Mouse (Mus musculus) adrenal gland, postnatal 36 days (tissue): ENCODE measurements around the gene Hoxc13. TPM values are rescaled to one million over a fixed set of nuclear protein-coding genes. Genes with fewer than 3 reads are reported as not detected.
A peak's percentile ranks its signal among the peaks of the same experiment; 100 is the strongest.

Experiments used
- DNase-seq, 2 experiments: peaks; one replicate each; pipeline ENCODE4 v3.0.0; 2021; ENCODE audit warnings: mixed read lengths in 1 of 2
- long read RNA-seq, 2 experiments: library from polyadenylated mRNA; stranded (forward); transcript quantifications; one replicate each; pipeline ENCODE4 v2.0.0; 2021; ENCODE audit warnings: borderline sequencing depth in 2 of 2
- total RNA-seq, 2 experiments: library from RNA; stranded (reverse); gene quantifications; 2 replicates each; pipeline ENCODE4 v1.2.3; 2021

The Hoxc13 gene
- total RNA-seq = not detected
- long read RNA-seq, experiment 1 = 0 reads
- long read RNA-seq, experiment 2 = 0 reads

- DNase-seq = no peak
These were observed at the start of gene Hoxc13 for GRCm38 (mm10) chr15:102921053-102922011. Gene Hoxc13 (plus strand): TSS chr15:102921103.

- no peak for DNase-seq
These were observed 35.1 kb upstream of the Hoxc13 start for GRCm38 (mm10) chr15:102885803-102886202.

GRCm38 (mm10) chr15:102895115-102895514 is 25.8 kb upstream of the Hoxc13 start:
- DNase-seq = no peak

DNA sequence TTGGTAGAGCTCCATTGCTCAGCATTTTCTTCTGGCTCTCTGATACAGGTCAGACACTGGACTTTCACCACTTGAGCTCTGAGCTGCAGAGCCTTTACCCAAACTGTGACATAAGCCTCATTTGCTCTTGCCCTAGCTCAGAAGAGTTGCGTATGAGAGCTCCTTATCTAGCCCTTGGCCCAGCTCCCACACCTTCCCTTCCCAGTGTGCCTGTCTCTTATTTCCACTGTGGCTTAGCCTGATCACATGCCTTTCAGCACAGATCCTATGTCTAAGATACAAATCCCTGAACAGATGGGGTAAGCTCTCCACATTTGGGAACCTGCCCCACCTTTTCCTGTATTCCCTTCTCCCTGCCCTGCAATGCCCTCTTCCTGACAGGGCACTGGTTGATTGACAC is 16.0 kb upstream of the Hoxc13 start:
- DNase-seq = no peak

GRCm38 (mm10) chr15:102909536-102909935 is 11.4 kb upstream of the Hoxc13 start:
- DNase-seq = no peak

GRCm38 (mm10) chr15:102910038-102910437 is 10.9 kb upstream of the Hoxc13 start:
- no peak for DNase-seq

DNA sequence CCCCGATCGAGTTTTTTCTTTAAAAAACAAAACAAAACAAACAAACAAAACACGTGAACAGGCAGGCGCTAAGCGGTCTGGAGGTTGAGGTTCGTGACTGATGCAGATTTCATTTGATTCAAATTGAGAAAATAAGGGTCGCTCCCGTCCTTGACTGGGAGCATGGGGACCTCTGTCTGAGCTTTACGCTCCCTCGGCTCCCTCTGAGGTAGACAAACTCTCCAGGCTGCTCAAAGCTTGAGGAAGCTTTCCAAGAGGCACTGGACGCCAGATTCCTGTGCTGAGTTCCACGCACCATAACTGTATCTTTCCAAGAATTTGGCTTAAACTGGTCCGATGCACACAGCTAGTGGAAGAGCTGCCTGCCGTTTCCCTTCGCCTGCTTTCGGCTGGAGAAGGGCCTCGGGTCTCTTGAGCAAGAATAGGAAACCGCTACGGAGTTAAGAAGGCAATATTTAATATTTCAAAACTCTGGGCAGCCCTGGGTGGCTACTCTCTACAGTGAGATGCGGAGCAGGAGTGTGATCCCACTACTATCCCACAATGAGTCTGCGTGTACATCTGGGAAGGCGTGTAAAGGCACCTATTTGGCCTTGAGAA is 10.3 kb upstream of the Hoxc13 start:
- DNase-seq = no peak

GRCm38 (mm10) chr15:102913038-102913585 is 7.8 kb upstream of the Hoxc13 start:
- no peak for DNase-seq

DNA sequence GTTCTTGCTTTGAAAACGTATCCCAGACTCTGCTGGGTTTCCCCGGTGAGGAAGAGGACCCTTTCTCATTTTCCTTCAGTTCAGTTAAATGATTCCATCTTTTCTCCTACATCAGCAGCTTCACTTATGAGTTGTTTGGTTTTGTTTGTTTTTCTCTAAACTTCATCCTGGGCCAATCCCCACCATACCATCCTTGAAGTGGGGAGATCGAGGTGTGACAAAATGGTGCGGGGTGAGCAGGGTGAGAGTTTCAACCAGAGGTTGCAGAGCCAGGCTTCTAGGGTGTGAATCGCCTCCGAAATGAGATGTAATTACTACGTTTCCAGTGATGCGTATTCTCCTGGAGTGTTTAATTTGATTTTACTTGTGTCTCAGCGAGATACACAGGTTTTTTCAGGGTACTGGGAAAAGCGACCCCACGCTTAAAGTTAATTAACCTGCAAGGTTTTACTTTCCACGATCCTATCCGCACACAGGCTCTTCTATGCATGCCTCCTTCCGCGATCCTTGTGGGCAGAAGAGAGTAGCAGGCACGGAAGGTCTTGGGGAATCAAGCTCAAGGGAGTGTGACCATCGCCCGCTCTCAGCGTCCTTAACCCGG is 2.8 kb upstream of the Hoxc13 start:
- no peak for DNase-seq

DNA sequence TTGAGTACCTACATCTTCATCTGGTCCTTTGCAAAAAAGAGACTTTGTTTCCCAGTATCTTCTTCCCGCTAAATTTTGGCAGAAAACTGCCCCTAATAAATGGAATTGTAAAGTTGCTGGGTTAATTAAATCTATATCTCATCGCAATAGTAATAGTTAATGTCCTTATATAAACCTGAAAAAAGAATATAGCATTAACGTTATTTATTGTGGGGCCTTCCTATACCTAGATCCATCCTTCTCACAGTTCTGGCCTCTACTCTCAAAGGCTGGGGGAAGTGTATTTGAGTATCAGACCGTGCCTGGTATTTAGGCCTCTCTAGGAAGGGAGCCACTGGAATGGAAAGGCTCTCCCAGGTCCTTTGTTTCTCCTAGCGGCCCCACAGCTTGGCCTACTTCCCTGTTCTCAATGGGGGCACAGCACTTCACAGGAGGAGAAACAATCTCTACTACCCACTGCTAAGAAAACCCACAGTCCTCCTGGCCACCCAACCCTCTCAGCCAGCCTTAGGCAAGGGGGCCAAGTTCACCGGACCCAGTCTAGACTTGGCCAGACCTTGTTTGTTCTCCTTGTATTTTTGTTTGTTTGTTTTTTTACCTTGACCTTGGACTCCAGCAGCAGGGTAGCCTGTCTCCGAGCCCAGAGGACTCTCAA is 2.2 kb upstream of the Hoxc13 start:
- no peak for DNase-seq

- no peak for DNase-seq
These were observed 1.3 kb upstream of the Hoxc13 start for GRCm38 (mm10) chr15:102919336-102920180.

DNA sequence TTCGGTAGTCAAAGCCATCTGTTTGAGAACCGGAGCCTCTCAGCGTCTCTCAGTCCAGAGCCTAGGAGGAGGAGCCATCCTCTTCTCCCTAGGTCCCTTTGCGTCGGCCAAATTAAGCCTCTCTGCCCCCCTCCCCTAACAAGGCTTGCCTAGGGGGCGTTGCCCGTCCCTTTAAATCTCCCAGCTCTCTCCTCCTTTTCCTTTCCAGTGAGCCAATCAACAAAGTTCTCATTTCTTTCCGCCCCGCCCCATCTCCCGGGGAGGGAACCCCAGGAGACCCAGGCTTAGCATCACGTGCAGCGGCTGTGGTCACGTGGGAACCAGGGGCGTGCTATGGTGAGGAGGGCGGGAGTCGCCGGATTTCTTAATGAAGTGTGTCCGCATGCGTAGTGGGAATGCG is 284 bp upstream of the Hoxc13 start:
- DNase-seq = peak; percentile 46 to 50

GRCm38 (mm10) chr15:102922012-102922362 is 1.1 kb downstream of the Hoxc13 start:
- peak in 1 of 2 experiments; percentile 12 for DNase-seq

DNA sequence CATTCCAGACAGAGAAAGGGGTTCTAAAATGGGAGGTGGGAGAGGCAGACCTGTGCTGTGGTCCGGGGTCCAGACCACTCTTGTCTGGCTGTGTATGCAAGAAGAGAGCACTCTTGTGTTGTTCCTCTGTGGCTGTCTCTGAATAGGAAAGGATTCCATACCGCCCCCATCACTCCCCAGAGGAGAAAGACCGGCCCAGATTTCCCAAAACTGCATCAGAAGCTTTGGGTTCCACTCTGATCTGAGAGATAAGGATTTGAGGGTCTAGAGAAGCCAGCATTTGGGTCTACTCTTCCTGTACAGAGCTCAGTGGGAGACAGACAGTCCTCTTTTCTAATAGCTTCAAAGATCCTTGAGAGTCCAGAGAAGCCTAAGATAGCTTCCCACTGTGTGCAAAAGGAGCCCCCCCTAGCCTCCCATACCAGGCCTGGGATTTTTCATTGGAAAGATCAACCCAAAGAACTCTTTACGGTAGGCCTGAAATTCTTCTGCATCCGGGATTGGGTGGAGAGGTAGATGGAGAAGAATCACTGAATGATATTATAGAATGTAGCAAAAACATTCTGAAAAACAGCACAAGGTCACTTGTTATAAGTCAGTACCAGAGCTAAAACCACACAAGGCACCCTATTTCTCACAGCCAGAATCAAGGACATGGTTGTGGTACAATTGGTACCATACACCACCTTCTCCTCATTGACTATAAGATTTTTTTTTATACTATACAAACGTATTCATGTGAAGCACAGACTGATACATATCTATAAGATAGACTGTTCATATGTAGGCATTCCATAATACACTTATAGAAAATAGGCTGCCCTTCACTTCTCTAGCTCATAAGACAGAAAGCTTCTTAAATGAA is 2.0 kb downstream of the Hoxc13 start:
- no peak for DNase-seq

- DNase-seq = no peak
These were observed 6.2 kb downstream of the Hoxc13 start for GRCm38 (mm10) chr15:102927032-102927645.

DNA sequence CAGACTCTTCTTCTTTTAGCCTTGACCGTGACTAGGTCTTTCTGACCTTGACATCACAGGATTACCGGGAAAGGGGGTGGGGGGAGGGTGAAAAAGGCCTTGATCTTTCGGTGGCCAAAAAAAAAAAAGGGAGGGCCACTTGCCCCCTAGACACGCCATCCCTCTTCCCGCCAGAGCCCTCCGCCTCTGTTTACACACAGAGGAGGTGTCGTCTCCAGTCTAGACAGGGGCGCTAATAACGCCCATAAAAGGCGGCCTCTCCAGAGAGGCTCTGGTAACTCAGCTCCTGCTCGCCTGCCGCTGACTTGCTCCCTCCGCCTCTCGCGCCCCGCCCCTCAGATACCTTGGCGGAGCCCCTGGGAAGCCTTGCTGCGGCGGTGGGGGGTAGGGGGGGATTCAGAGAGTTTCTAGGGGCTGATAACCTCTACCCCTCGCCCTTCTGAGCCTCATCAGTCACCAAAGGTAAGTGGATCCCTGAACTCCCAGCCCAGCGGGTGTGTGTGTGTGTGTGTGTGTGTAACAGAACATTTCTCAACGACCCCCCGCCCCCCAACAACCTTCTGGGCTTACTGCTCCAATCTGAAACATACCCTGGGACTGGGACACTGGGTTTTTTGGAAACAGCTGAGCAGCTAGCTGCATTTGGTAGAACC is 10.9 kb downstream of the Hoxc13 start:
- no peak for DNase-seq

DNA sequence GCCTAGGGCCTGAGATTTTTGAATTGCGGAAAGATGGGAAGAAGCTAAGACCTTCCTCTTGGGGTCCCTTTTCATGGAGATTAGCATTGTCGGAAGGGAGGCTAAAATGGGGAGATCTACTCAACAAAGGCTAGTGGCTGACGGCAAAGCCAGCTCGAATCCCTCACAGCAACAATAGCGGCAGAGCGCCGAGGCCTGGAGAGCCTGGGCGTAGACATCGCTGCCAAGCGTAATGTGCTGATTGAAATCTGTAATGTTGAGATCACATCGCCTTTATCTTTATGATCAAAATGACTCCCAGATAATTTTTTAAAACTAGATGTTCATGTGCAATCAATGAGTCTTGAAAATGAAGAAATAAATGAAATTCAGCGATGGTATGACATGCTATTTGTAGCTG is 13.5 kb downstream of the Hoxc13 start:
- no peak for DNase-seq

DNA sequence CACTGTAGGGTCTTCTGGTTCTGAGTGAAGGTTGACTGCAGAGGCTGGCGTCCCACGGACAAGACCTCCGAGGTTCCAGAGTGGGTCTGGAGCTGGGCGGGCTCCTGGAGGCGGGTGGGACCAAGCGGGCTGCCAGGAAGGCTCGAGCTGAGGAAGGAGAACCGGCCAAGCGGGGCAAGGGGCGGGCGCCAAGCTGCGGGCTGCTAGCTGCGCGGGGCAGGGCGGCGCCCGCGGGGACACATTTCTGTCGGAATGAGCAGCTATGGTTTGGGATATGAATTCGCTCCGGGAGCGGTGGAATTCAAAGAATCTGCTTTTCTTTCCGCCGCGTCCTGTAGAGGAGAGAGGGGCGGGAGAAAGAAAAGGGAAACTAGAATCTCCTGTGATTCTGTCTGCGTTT is 14.0 kb downstream of the Hoxc13 start:
- DNase-seq = no peak

GRCm38 (mm10) chr15:102936279-102936972 is 15.5 kb downstream of the Hoxc13 start, which contains the start of gene Hoxc12:
Gene Hoxc12 (plus strand): TSS chr15:102936757.
- DNase-seq = no peak
